Mouse (Mus musculus): ENCODE results near the gene Rdh12.

DNA sequence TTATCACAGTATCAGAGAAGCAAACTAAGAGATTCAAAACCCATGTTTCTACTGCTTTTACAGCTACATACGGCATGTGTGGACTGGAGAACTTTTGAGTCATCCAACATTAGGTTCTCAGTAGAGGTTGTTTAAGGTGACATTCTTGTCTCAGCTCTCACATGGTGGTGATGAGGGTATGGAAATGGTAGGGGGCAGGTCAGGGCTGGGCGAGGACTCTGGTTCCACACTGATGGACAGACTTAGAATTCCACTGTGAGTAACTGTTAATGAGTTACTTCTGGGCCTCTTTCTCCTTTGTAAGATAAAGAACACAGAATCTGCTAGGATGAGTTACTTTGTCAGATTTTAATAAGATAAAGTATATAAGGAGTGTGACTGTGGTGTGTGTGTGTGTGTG lies 51.4 kb downstream of the Rdh12 start:
- TF ChIP-seq CTCF (IDR thresholded peaks at IDR 0.05; ENCODE audit: borderline replicate concordance, insufficient read depth, low read depth, low read length), result no peak
- TF ChIP-seq POLR2A (IDR thresholded peaks at IDR 0.05; ENCODE audit: borderline replicate concordance, insufficient read depth, low read length), result no peak

Data from cerebellum, adult 2 months (tissue).